Mouse (Mus musculus) intestine, postnatal 0 days (tissue): ENCODE results near the gene Acox2. TPM values are rescaled to one million over a fixed set of nuclear protein-coding genes. Genes with fewer than 3 reads are reported as not detected.

Experiments
- ATAC-seq: fragments of 200-750 bp; cut with Nextera tagmentation; 2 replicates; pipeline ENCODE4 v1.8.0; 2017; ENCODE audit warnings: mild to moderate bottlenecking, moderate TSS enrichment, moderate library complexity
- H3K27ac ChIP-seq: fragments of 300-500 bp; sonication (generic); 2 replicates; pipeline ENCODE4 v1.5.1; 2014; ENCODE audit warnings: mild to moderate bottlenecking, low read depth, low read length, moderate library complexity
- H3K27me3 ChIP-seq: fragments of 300-500 bp; sonication (generic); replicated peaks from 2 replicates; pipeline ENCODE4 v1.6.1; 2014; ENCODE audit warnings: low read length, mixed read lengths; ENCODE audit not compliant: control insufficient read depth, insufficient read depth
- H3K36me3 ChIP-seq: fragments of 300-500 bp; sonication (generic); 2 replicates; pipeline ENCODE4 v1.6.1; 2014; ENCODE audit warnings: mild to moderate bottlenecking, moderate library complexity; ENCODE audit not compliant: control insufficient read depth, insufficient read depth
- H3K4me1 ChIP-seq: fragments of 300-500 bp; sonication (generic); replicated peaks from 2 replicates; pipeline ENCODE4 v1.6.1; 2014; ENCODE audit warnings: antibody characterized with exemption, low read length, mixed read lengths; ENCODE audit not compliant: control insufficient read depth, insufficient read depth
- H3K4me2 ChIP-seq: fragments of 300-500 bp; sonication (generic); replicated peaks from 2 replicates; pipeline ENCODE4 v1.6.1; 2014; ENCODE audit warnings: low read depth, mild to moderate bottlenecking, moderate library complexity
- H3K4me3 ChIP-seq: fragments of 300-500 bp; sonication (generic); 2 replicates; pipeline ENCODE4 v1.5.1; 2014; ENCODE audit warnings: low read depth, low read length
- H3K9ac ChIP-seq: fragments of 300-500 bp; sonication (generic); 2 replicates; pipeline ENCODE4 v1.6.1; 2014; ENCODE audit warnings: mild to moderate bottlenecking, low read depth, low read length
- H3K9me3 ChIP-seq: fragments of 300-500 bp; sonication (generic); 2 replicates; pipeline ENCODE4 v1.6.1; 2016; ENCODE audit warnings: mixed run types; ENCODE audit not compliant: control insufficient read depth
- CTCF ChIP-seq: sonication (generic); IDR thresholded peaks from 2 replicates; pipeline ENCODE4 v1.5.1; 2016; ENCODE audit warnings: low read depth, mild to moderate bottlenecking, control low read depth, antibody characterized with exemption, moderate library complexity
- WGBS: fragments of 180-500 bp; shearing (Covaris S2); extraction: QIAGEN DNeasy Blood & Tissue Kit; methylation state at CpG from one replicate; pipeline ENCODE4 v1.1.7; 2014; 5-methylcytosine and 5-hydroxymethylcytosine counted together
- polyA plus RNA-seq: library from polyadenylated mRNA; unstranded; fragments of >200 nt; fragmentation: Nextera tagmentation; extraction: Ambion mirVana; gene quantifications from 2 replicates; pipeline ENCODE4 v1.2.1, GENCODE M21; 2015

The Acox2 gene
- polyA plus RNA-seq, 1 experiment from 2014 or later: 9.3 TPM

- 81% methylated on average over 5 of the region's 5 CpGs for WGBS
- Histone ChIP-seq H3K4me2 (no peak overlapping the region), H3K27me3 (no peaks in the 10 kb centered on the region), H3K36me3 (no peaks in the 10 kb centered on the region), H3K4me1 (no peaks in the 10 kb centered on the region), H3K27ac (no peak overlapping the region), H3K4me3 (no peak overlapping the region), H3K9me3 (no peaks in the 10 kb centered on the region), H3K9ac (no peak overlapping the region)
- no peak for TF ChIP-seq CTCF
- no peak for ATAC-seq
These were observed 58.4 kb downstream of the Acox2 start for GRCm38 (mm10) chr14:8200769-8201168.

- WGBS: 86% methylated on average over 6 of the region's 6 CpGs
- ATAC-seq: no peak
- Histone ChIP-seq H3K4me3 (no peak overlapping the region), H3K9ac (no peak overlapping the region), H3K4me2 (no peak overlapping the region), H3K27ac (no peak overlapping the region), H3K9me3 (no peaks in the 10 kb centered on the region), H3K36me3 (no peaks in the 10 kb centered on the region), H3K27me3 (no peaks in the 10 kb centered on the region), H3K4me1 (0 out of 2 replicates have a peak, but pooled peaks cover 3% of the 10 kb centered on the region)
- no peak for TF ChIP-seq CTCF
These were observed 66.4 kb downstream of the Acox2 start for GRCm38 (mm10) chr14:8192727-8193126.

- no peak overlapping the region for H3K4me3 ChIP-seq
- no peaks in the 10 kb centered on the region for H3K36me3 ChIP-seq
- no peaks in the 10 kb centered on the region for H3K27me3 ChIP-seq
- 0 out of 2 replicates have a peak, but pooled peaks cover 3% of the 10 kb centered on the region for H3K4me1 ChIP-seq
- no peak overlapping the region for H3K27ac ChIP-seq
- no peak for TF ChIP-seq CTCF
- WGBS: 57% methylated on average over 12 of the region's 12 CpGs
- no peak overlapping the region for H3K9ac ChIP-seq
- H3K4me2 ChIP-seq: no peak overlapping the region
- ATAC-seq: 0 out of 2 replicates have a peak, but pooled peaks have one; percentile 22
- H3K9me3 ChIP-seq: no peaks in the 10 kb centered on the region
These were observed 67.7 kb downstream of the Acox2 start for GRCm38 (mm10) chr14:8191331-8191965.

- TF ChIP-seq CTCF: no peak
- H3K4me2 ChIP-seq: no peak overlapping the region
- WGBS: 93% methylated on average over 3 of the region's 3 CpGs
- H3K9ac ChIP-seq: no peak overlapping the region
- 0 out of 2 replicates have a peak, but pooled peaks cover 3% of the 10 kb centered on the region for H3K4me1 ChIP-seq
- no peak for ATAC-seq
- no peaks in the 10 kb centered on the region for H3K9me3 ChIP-seq
- no peak overlapping the region for H3K4me3 ChIP-seq
- H3K27me3 ChIP-seq: no peaks in the 10 kb centered on the region
- no peak overlapping the region for H3K27ac ChIP-seq
- no peaks in the 10 kb centered on the region for H3K36me3 ChIP-seq
These were observed 68.6 kb downstream of the Acox2 start for GRCm38 (mm10) chr14:8190556-8190955.

- Histone ChIP-seq H3K36me3 (no peaks in the 10 kb centered on the region), H3K9ac (no peak overlapping the region), H3K4me3 (no peak overlapping the region), H3K9me3 (no peaks in the 10 kb centered on the region), H3K27me3 (no peaks in the 10 kb centered on the region), H3K27ac (no peak overlapping the region), H3K4me1 (0 out of 2 replicates have a peak, but pooled peaks cover under 1% of the 10 kb centered on the region), H3K4me2 (no peak overlapping the region)
- no peak for ATAC-seq
- 88% methylated on average over 6 of the region's 6 CpGs for WGBS
- TF ChIP-seq CTCF: no peak
These were observed 72.7 kb downstream of the Acox2 start for GRCm38 (mm10) chr14:8186278-8187045.

- H3K4me1 ChIP-seq: no peaks in the 10 kb centered on the region
- no peak overlapping the region for H3K4me2 ChIP-seq
- 54% methylated on average over 3 of the region's 3 CpGs for WGBS
- TF ChIP-seq CTCF: peak; percentile 50
- no peak overlapping the region for H3K9ac ChIP-seq
- H3K27me3 ChIP-seq: no peaks in the 10 kb centered on the region
- ATAC-seq: no peak
- no peaks in the 10 kb centered on the region for H3K36me3 ChIP-seq
- no peak overlapping the region for H3K4me3 ChIP-seq
- H3K27ac ChIP-seq: no peak overlapping the region
- no peaks in the 10 kb centered on the region for H3K9me3 ChIP-seq
These were observed 75.8 kb downstream of the Acox2 start for GRCm38 (mm10) chr14:8183330-8183729.
